Mouse (Mus musculus) forebrain, postnatal 0 days (tissue): ENCODE measurements at regions not wholly inside any gene's neighbourhood (a gene's known extent, or its start where the extent isn't known, plus 50 kb on each side); places are given as distances from the start of the nearest gene placed in this dataset.

ENCODE experiments used
- ATAC-seq: fragments of 200-750 bp; cut with Nextera tagmentation; 2 replicates; pipeline ENCODE4 v1.8.0; 2017; ENCODE audit warnings: mild to moderate bottlenecking, moderate library complexity
- DNase-seq: peaks from one replicate; pipeline ENCODE4 v3.0.0-alpha.2; 2015
- H3K27ac ChIP-seq: fragments of 300-500 bp; sonication (generic); 2 replicates; pipeline ENCODE4 v1.5.1; 2014; ENCODE audit warnings: low read depth, mild to moderate bottlenecking, antibody characterized with exemption, low read length, moderate library complexity, mixed read lengths
- H3K27me3 ChIP-seq: fragments of 300-500 bp; sonication (generic); 2 replicates; pipeline ENCODE4 v1.6.1; 2014; ENCODE audit warnings: mild to moderate bottlenecking, low read length, mixed read lengths; ENCODE audit not compliant: insufficient read depth
- H3K36me3 ChIP-seq: fragments of 300-500 bp; sonication (generic); 2 replicates; pipeline ENCODE4 v1.6.1; 2014; ENCODE audit warnings: mild to moderate bottlenecking, moderate library complexity; ENCODE audit not compliant: insufficient read depth
- H3K4me1 ChIP-seq: fragments of 300-500 bp; sonication (generic); 2 replicates; pipeline ENCODE4 v1.6.1; 2014; ENCODE audit warnings: antibody characterized with exemption; ENCODE audit not compliant: insufficient read depth
- H3K4me2 ChIP-seq: fragments of 300-500 bp; sonication (generic); 2 replicates; pipeline ENCODE4 v1.6.1; 2014; ENCODE audit warnings: low read depth, mild to moderate bottlenecking, moderate library complexity
- H3K4me3 ChIP-seq: fragments of 300-500 bp; sonication (generic); 2 replicates; pipeline ENCODE4 v1.5.1; 2014; ENCODE audit warnings: low read depth, low read length, mixed read lengths
- H3K9ac ChIP-seq: fragments of 300-500 bp; sonication (generic); 2 replicates; pipeline ENCODE4 v1.6.1; 2014; ENCODE audit warnings: mild to moderate bottlenecking
- H3K9me3 ChIP-seq: fragments of 300-500 bp; sonication (generic); 2 replicates; pipeline ENCODE4 v1.6.1; 2016; ENCODE audit warnings: low read length
- CTCF ChIP-seq: sonication (generic); IDR thresholded peaks from 2 replicates; pipeline ENCODE4 v1.5.1; 2016; ENCODE audit warnings: antibody characterized with exemption, control low read depth, low read depth
- WGBS: fragments of 180-500 bp; shearing (Covaris S2); extraction: QIAGEN DNeasy Blood & Tissue Kit; methylation state at CpG from one replicate; pipeline ENCODE4 v1.1.7; 2014; 5-methylcytosine and 5-hydroxymethylcytosine counted together

DNA sequence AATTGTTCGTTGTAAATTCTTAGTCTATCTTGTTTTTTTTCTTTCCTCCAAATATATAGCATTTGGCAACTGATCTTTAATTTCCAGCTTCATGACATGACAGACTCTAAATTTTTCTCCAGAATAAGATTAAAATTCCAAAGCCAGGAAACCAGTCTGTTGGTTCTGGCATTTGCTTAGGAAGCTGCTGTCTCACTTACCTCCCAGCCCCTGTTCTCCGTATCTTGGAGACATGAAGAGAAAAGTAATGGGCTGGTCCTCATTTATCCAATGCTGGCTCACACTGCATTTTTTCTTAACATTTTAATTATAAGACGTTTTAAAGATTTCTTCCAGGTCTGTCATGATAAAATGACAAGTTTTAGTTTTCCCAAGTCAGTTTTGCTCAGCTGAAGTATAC, 226.3 kb downstream of the Pih1d3 start:
- peak; percentile 75 for ATAC-seq
- Histone ChIP-seq H3K4me2 (no peak overlapping the region), H3K9ac (no peak overlapping the region), H3K4me1 (no peaks in the 10 kb centered on the region), H3K27ac (no peak overlapping the region), H3K4me3 (no peak overlapping the region), H3K27me3 (no peaks in the 10 kb centered on the region), H3K9me3 (no peaks in the 10 kb centered on the region), H3K36me3 (no peaks in the 10 kb centered on the region)
- WGBS, result 42% methylated on average over 3 of the region's 3 CpGs
- no peak for TF ChIP-seq CTCF
- DNase-seq, result peak; percentile 52

- 65% methylated on average over 3 of the region's 3 CpGs for WGBS
Observed at GRCm38 (mm10) chr1:31453737-31454465, 231.3 kb downstream of the Pih1d3 start.

DNA sequence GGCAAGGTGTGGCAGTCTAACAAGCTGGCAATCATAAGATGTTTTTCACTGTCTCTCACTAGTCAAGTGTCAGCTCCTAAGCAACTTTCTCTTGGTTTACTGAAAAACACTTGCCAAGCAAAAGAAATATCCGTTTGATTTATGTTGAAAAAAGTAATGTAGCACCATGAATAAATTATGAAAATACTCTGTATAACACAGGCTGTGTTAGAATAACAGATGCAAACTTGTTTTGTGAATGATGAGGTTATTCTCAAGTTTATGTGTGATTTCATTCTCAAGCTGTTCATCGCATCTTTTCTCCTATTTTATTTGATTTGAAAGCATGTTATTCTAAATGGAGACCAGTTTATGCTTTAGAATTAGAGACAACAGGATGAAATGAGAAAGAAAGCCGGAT, 239.7 kb downstream of the Pih1d3 start:
- Histone ChIP-seq H3K4me2 (no peak overlapping the region), H3K4me1 (no peaks in the 10 kb centered on the region; the same call in 1 of the 2 replicates), H3K9ac (no peak overlapping the region), H3K9me3 (no peaks in the 10 kb centered on the region), H3K27me3 (no peaks in the 10 kb centered on the region), H3K36me3 (no peaks in the 10 kb centered on the region), H3K27ac (peak overlapping the region; percentile 55; the same call in 1 of the 2 replicates), H3K4me3 (no peak overlapping the region)
- ATAC-seq, result peak; percentile 92
- peak; percentile 36 for DNase-seq
- no peak for TF ChIP-seq CTCF
- 57% methylated on average over 3 of the region's 3 CpGs for WGBS

More at GRCm38 (mm10) chr1:31453737-31454465, 231.3 kb downstream of the Pih1d3 start:
- H3K9me3 ChIP-seq, result no peaks in the 10 kb centered on the region
- no peaks in the 10 kb centered on the region for H3K36me3 ChIP-seq
- DNase-seq (peak; percentile 74), ATAC-seq (peak; percentile 94)
- no peak overlapping the region for H3K27ac ChIP-seq
- no peak overlapping the region for H3K4me2 ChIP-seq
- no peak overlapping the region for H3K4me3 ChIP-seq
- H3K9ac ChIP-seq, result no peak overlapping the region
- no peaks in the 10 kb centered on the region for H3K27me3 ChIP-seq
- H3K4me1 ChIP-seq, result no peaks in the 10 kb centered on the region
- TF ChIP-seq CTCF, result no peak
